Mouse (Mus musculus): ENCODE measurements around the gene Wwc2. TPM values are rescaled to one million over a fixed set of nuclear protein-coding genes. Genes with fewer than 3 reads are reported as not detected.

Wwc2 gene
- polyA plus RNA-seq, 1 experiment: 1.9 TPM

DNA sequence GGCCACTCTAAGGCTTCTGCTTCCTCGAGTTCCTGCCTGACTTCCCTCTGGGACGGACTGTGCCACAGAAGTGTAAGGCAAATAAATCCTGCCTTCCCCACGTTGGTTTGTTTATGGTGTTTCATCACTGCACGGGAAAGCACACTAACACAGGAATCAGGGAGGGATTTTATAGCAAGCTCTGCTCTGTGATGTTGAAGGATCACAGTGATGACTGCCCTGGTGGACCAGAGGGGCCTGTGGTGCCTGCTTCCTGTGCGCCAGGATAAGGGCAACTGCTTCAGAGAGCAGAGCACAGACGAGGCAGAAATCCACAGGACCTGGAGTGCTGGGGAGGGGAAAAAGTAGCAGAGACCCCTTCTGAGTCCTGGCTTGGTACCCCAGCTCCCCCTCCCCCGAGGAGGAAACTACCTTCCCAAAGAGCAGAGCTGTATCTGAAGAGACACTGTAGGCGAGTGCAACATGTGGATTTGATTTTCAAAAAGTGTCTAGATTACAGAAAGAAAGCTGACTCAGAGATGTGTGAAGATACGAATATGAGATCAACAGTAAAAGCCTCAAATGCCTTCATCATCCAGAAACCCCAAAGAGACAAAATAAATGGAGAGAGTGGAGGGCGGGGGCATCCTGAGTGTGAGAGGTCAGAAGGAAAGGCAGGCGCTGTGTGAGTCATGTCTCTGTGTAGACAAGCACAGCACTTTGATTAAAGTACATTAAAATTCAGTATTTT, 101.7 kb downstream of the Wwc2 start:
- Histone ChIP-seq H3K27me3 (ENCODE audit: control insufficient read depth, insufficient read depth, low read length) (no peaks in the 10 kb centered on the region), H3K4me1 (ENCODE audit: control insufficient read depth, insufficient read depth, insufficient read length) (no peaks in the 10 kb centered on the region), H3K4me3 (ENCODE audit: extremely low read depth, insufficient read depth, insufficient read length) (no peak overlapping the region), H3K27ac (ENCODE audit: insufficient read depth, low read length) (no peak overlapping the region), H3K36me3 (ENCODE audit: control insufficient read depth, insufficient read depth, low read length) (no peaks in the 10 kb centered on the region)
- no peak for DNase-seq (ENCODE audit: low read depth in 1 of 2, low spot score in 2 of 2)
- 79% methylated on average over 11 of the region's 11 CpGs for WGBS
- TF ChIP-seq POLR2A (IDR thresholded peaks at IDR 0.05; ENCODE audit: low read depth, low read length) (no peak), CTCF (IDR thresholded peaks at IDR 0.05; ENCODE audit: extremely low read depth, insufficient read depth, insufficient read length, insufficient replicate concordance) (no peak)

- TF ChIP-seq POLR2A (IDR thresholded peaks at IDR 0.05; ENCODE audit: low read depth, low read length) (no peak), CTCF (IDR thresholded peaks at IDR 0.05; ENCODE audit: extremely low read depth, insufficient read depth, insufficient read length, insufficient replicate concordance) (no peak)
- Histone ChIP-seq H3K27me3 (ENCODE audit: control insufficient read depth, insufficient read depth, low read length) (no peaks in the 10 kb centered on the region), H3K4me3 (ENCODE audit: extremely low read depth, insufficient read depth, insufficient read length) (no peak overlapping the region), H3K36me3 (ENCODE audit: control insufficient read depth, insufficient read depth, low read length) (no peaks in the 10 kb centered on the region), H3K4me1 (ENCODE audit: control insufficient read depth, insufficient read depth, insufficient read length) (no peaks in the 10 kb centered on the region), H3K27ac (ENCODE audit: insufficient read depth, low read length) (no peak overlapping the region)
- WGBS: 94% methylated on average over 5 of the region's 5 CpGs
- no peak for DNase-seq (ENCODE audit: low read depth in 1 of 2, low spot score in 2 of 2)
Observed at GRCm38 (mm10) chr8:47884306-47884705, 106.4 kb downstream of the Wwc2 start.

GRCm38 (mm10) chr8:47883739-47884138, 107.0 kb downstream of the Wwc2 start:
- Histone ChIP-seq H3K4me1 (ENCODE audit: control insufficient read depth, insufficient read depth, insufficient read length) (no peaks in the 10 kb centered on the region), H3K27ac (ENCODE audit: insufficient read depth, low read length) (no peak overlapping the region), H3K4me3 (ENCODE audit: extremely low read depth, insufficient read depth, insufficient read length) (no peak overlapping the region), H3K36me3 (ENCODE audit: control insufficient read depth, insufficient read depth, low read length) (no peaks in the 10 kb centered on the region), H3K27me3 (ENCODE audit: control insufficient read depth, insufficient read depth, low read length) (no peaks in the 10 kb centered on the region)
- TF ChIP-seq CTCF (IDR thresholded peaks at IDR 0.05; ENCODE audit: extremely low read depth, insufficient read depth, insufficient read length, insufficient replicate concordance): no peak
- no peak for TF ChIP-seq POLR2A (IDR thresholded peaks at IDR 0.05; ENCODE audit: low read depth, low read length)
- WGBS: 92% methylated on average over 8 of the region's 8 CpGs
- no peak for DNase-seq (ENCODE audit: low read depth in 1 of 2, low spot score in 2 of 2)

GRCm38 (mm10) chr8:47878516-47878915, 112.2 kb downstream of the Wwc2 start:
- WGBS: 32% methylated on average over 3 of the region's 3 CpGs
- no peak for TF ChIP-seq POLR2A (IDR thresholded peaks at IDR 0.05; ENCODE audit: low read depth, low read length)
- TF ChIP-seq CTCF (IDR thresholded peaks at IDR 0.05; ENCODE audit: extremely low read depth, insufficient read depth, insufficient read length, insufficient replicate concordance): no peak
- H3K4me1 ChIP-seq (ENCODE audit: control insufficient read depth, insufficient read depth, insufficient read length): no peaks in the 10 kb centered on the region
- H3K36me3 ChIP-seq (ENCODE audit: control insufficient read depth, insufficient read depth, low read length): no peaks in the 10 kb centered on the region
- H3K27me3 ChIP-seq (ENCODE audit: control insufficient read depth, insufficient read depth, low read length): no peaks in the 10 kb centered on the region
- no peak overlapping the region for H3K4me3 ChIP-seq (ENCODE audit: extremely low read depth, insufficient read depth, insufficient read length)
- no peak overlapping the region for H3K27ac ChIP-seq (ENCODE audit: insufficient read depth, low read length)
- DNase-seq (ENCODE audit: low read depth in 1 of 2, low spot score in 2 of 2): no peak

DNA sequence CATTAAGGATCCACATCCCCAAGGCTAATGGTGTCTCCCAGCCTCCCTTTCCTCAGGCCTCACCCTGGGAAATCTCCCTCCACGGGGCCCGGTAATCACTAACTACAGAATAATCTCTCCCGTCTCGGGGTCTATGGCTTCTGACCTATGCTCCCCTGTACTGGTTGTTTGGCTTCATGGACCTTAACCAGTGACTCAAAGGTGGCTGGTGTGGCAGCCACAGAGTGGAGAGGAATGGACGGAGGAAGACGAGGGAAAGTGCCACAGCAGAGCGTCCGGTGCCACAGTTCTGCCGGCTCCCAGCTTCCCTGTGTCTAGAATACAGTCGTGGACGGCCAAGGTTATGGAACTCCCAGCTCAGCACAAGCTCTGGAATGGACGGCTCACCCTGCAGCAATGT, 114.9 kb downstream of the Wwc2 start:
- no peaks in the 10 kb centered on the region for H3K27me3 ChIP-seq (ENCODE audit: control insufficient read depth, insufficient read depth, low read length)
- H3K4me3 ChIP-seq (ENCODE audit: extremely low read depth, insufficient read depth, insufficient read length): no peak overlapping the region
- no peak overlapping the region for H3K27ac ChIP-seq (ENCODE audit: insufficient read depth, low read length)
- TF ChIP-seq CTCF (IDR thresholded peaks at IDR 0.05; ENCODE audit: extremely low read depth, insufficient read depth, insufficient read length, insufficient replicate concordance): no peak
- TF ChIP-seq POLR2A (IDR thresholded peaks at IDR 0.05; ENCODE audit: low read depth, low read length): no peak
- 94% methylated on average over 12 of the region's 12 CpGs for WGBS
- H3K36me3 ChIP-seq (ENCODE audit: control insufficient read depth, insufficient read depth, low read length): no peaks in the 10 kb centered on the region
- H3K4me1 ChIP-seq (ENCODE audit: control insufficient read depth, insufficient read depth, insufficient read length): no peaks in the 10 kb centered on the region
- no peak for DNase-seq (ENCODE audit: low read depth in 1 of 2, low spot score in 2 of 2)

DNA sequence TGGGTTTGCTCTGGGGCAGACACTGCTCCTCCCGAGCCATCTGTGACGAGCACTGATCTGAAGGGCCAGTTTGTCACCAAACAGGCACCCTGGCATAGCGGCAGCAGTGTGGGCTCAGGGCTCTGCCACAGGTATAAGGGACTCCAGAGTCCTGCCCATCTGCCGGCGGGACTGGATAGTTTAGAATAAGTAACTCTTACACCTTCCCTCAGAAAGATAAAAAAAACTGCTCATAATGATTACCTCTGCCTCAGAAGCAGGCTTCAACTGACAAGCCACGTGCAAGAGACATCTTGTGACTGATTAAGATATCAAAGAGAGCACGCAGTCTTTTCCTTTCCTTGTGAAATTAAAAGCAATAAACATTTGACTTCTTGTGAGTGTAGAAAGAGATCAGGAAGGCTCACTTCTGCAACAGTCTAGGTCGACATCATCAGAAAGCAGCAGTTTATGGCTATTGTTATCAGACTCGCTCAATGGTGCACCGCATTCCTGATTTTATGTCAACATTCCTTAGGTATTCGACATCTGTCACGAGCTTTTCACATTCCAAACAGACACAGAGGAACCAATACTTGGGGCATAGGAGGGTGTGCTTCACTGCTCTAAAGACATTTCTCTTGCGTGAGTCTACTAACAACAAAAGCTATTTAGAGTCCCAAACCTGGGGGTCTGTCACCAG, 116.1 kb downstream of the Wwc2 start:
- Histone ChIP-seq H3K4me3 (ENCODE audit: extremely low read depth, insufficient read depth, insufficient read length) (no peak overlapping the region), H3K4me1 (ENCODE audit: control insufficient read depth, insufficient read depth, insufficient read length) (no peaks in the 10 kb centered on the region), H3K27me3 (ENCODE audit: control insufficient read depth, insufficient read depth, low read length) (no peaks in the 10 kb centered on the region), H3K36me3 (ENCODE audit: control insufficient read depth, insufficient read depth, low read length) (no peaks in the 10 kb centered on the region), H3K27ac (ENCODE audit: insufficient read depth, low read length) (no peak overlapping the region)
- WGBS: 81% methylated on average over 13 of the region's 13 CpGs
- TF ChIP-seq POLR2A (IDR thresholded peaks at IDR 0.05; ENCODE audit: low read depth, low read length): no peak
- TF ChIP-seq CTCF (IDR thresholded peaks at IDR 0.05; ENCODE audit: extremely low read depth, insufficient read depth, insufficient read length, insufficient replicate concordance): no peak
- no peak for DNase-seq (ENCODE audit: low read depth in 1 of 2, low spot score in 2 of 2)

All from spleen, adult 2 months (tissue).